Mouse (Mus musculus) adrenal gland, adult 2 months (tissue): ENCODE data around the gene Pak2. TPM values are rescaled to one million over a fixed set of nuclear protein-coding genes. Genes with fewer than 3 reads are reported as not detected.
"Not testable (repeated sequence)": the region's sequence is repeated elsewhere in the genome, so short reads cannot be mapped to it uniquely, and the experiment has no call there.

ENCODE experiments used
- DNase-seq: peaks from one replicate; pipeline ENCODE4 v3.0.0; 2021
- polyA plus RNA-seq: library from polyadenylated mRNA; depleted of rRNA; stranded (reverse); fragments of >200 nt; gene quantifications from 2 replicates; pipeline ENCODE4 v1.2.3, GENCODE M21; 2012
- total RNA-seq, 2 experiments: library from RNA; stranded (reverse); gene quantifications; 2 replicates each; pipeline ENCODE4 v1.2.3; 2021

Gene Pak2
- total and polyA plus RNA-seq, 3 experiments, result 20.6 to 57.5 (median 50.4) TPM

- no peak for DNase-seq
Measured at GRCm38 (mm10) chr16:32091466-32091865, 12.3 kb upstream of the Pak2 start.

- DNase-seq, result peak; percentile 43
Measured at GRCm38 (mm10) chr16:32087629-32088443, 8.7 kb upstream of the Pak2 start.

GRCm38 (mm10) chr16:32078408-32078990 lies 643 bp downstream of the Pak2 start:
- DNase-seq, result no peak

- DNase-seq, result no peak
Measured at GRCm38 (mm10) chr16:32077648-32078407, 1.3 kb downstream of the Pak2 start.

GRCm38 (mm10) chr16:32076406-32076805 lies 2.7 kb downstream of the Pak2 start:
- no peak for DNase-seq

GRCm38 (mm10) chr16:32075762-32076161 lies 3.4 kb downstream of the Pak2 start:
- no peak for DNase-seq

- not testable (repeated sequence) for DNase-seq
Measured at GRCm38 (mm10) chr16:32070070-32070469, 9.1 kb downstream of the Pak2 start.

GRCm38 (mm10) chr16:32068389-32069300 lies 10.5 kb downstream of the Pak2 start:
- DNase-seq, result peak; percentile 40

- DNase-seq, result no peak
Measured at GRCm38 (mm10) chr16:32066899-32067298, 12.2 kb downstream of the Pak2 start.

GRCm38 (mm10) chr16:32063900-32064299 lies 15.2 kb downstream of the Pak2 start:
- DNase-seq, result no peak

GRCm38 (mm10) chr16:32062226-32062625 lies 16.9 kb downstream of the Pak2 start:
- no peak for DNase-seq

- no peak for DNase-seq
Measured at GRCm38 (mm10) chr16:32059840-32060523, 19.2 kb downstream of the Pak2 start.

GRCm38 (mm10) chr16:32058817-32059216 lies 20.3 kb downstream of the Pak2 start:
- peak; percentile 45 for DNase-seq

- DNase-seq, result no peak
Measured at GRCm38 (mm10) chr16:32042367-32042766, 36.8 kb downstream of the Pak2 start.

- no peak for DNase-seq
Measured at GRCm38 (mm10) chr16:32019678-32020077, 59.5 kb downstream of the Pak2 start.

GRCm38 (mm10) chr16:32010330-32010729 lies 68.8 kb downstream of the Pak2 start:
- no peak for DNase-seq

- DNase-seq, result peak; percentile 44
Measured at GRCm38 (mm10) chr16:32009913-32010312, 69.2 kb downstream of the Pak2 start.

- DNase-seq, result no peak
Measured at GRCm38 (mm10) chr16:32008529-32009293, 70.4 kb downstream of the Pak2 start.

- DNase-seq, result no peak
Measured at GRCm38 (mm10) chr16:32004731-32005130, 74.4 kb downstream of the Pak2 start.
